Comparison of ENCODE assay signal across 8 mouse cellular contexts in genomic region chr17:24960135-24960851, GRCm38 (mm10). TPM values are rescaled to one million over a fixed set of nuclear protein-coding genes. Genes with fewer than 3 reads are reported as not detected.
DNase-seq lines count a peak whose midpoint lies in the region; ATAC-seq and TF ChIP-seq lines count a peak whose summit lies in the region.

Gene Jpt2 (minus strand): TSS chr17:24960689.

- ATAC-seq in Patski: peak; percentile 99
- peak; percentile 100 for ATAC-seq in hindbrain, embryonic 13.5 days (ENCODE audit: low FRiP score)

- no peaks in the 10 kb centered on the region for H3K9me3 ChIP-seq in hindbrain, embryonic 13.5 days

- CTCF ChIA-PET in Patski (lab: Charles Lee): interaction anchor here (1.5 to 1.8 kb wide), 2 partner anchors 10 to 24 kb away, joined by 3 to 4 read pairs; partner anchors contain the start of gene Mapk8ip3

- peak within 1 kb of the TSS; percentile 90 for H3K9ac ChIP-seq in hindbrain, embryonic 13.5 days

- peaks cover 50% of the 10 kb centered on the region for H3K36me3 ChIP-seq in hindbrain, embryonic 13.5 days

- DNase-seq in Patski (ENCODE audit: low read depth, low spot score): peak; percentile 89
- peak; percentile 98 for DNase-seq in cerebellum, adult 9-11 months
- DNase-seq in frontal cortex, adult 2 months (ENCODE audit: extremely low spot score in 1 of 2, low spot score in 1 of 2): peak; percentile 93 to 98
- peak; percentile 89 to 92 for DNase-seq in layer of hippocampus, postnatal 25 days (ENCODE audit: extremely low spot score in 1 of 2, low spot score in 1 of 2)
- peak; percentile 98 for DNase-seq in lung, postnatal 14 days
- DNase-seq in ovary, postnatal 36 days (ENCODE audit: low spot score): peak; percentile 98
- peak; percentile 97 for DNase-seq in thymus, postnatal 14 days

- peaks cover 20% of the 10 kb centered on the region for H3K4me1 ChIP-seq in hindbrain, embryonic 13.5 days (replicated peaks)

- under 1% methylated on average over 58 of the region's 59 CpGs for WGBS in hindbrain, embryonic 13.5 days

- H3K27me3 ChIP-seq in Patski: no peaks in the 10 kb centered on the region
- H3K27me3 ChIP-seq in hindbrain, embryonic 13.5 days: no peaks in the 10 kb centered on the region

- H3K4me3 ChIP-seq in hindbrain, embryonic 13.5 days: peak within 1 kb of the TSS; percentile 88

- POLR2A ChIA-PET in Patski (lab: Charles Lee): no interaction called here

- peak within 1 kb of the TSS; percentile 92 for H3K27ac ChIP-seq in hindbrain, embryonic 13.5 days

- in situ Hi-C loops in Patski (cut with MboI; ENCODE audit: low pct_unique_long_range_greater_than_20kb): no loop called here

- no peak for TF ChIP-seq CTCF in Patski (IDR thresholded peaks at IDR 0.05)

- H3K4me2 ChIP-seq in hindbrain, embryonic 13.5 days: peak within 1 kb of the TSS; percentile 74

RNA-seq across cellular contexts. Expression of gene Jpt2, which starts in this region (rescaled TPM):
- 50.2 TPM for polyA plus RNA-seq in Patski (2021)
- polyA plus RNA-seq in frontal cortex, adult 2 months (2012; rRNA removed): 4.6 and 6.3 TPM in 2 replicates
- polyA plus RNA-seq in hindbrain, embryonic 13.5 days (2015; fragmentation: Nextera tagmentation; extraction: Ambion mirVana): 104 and 116 TPM in 2 replicates
- total RNA-seq in layer of hippocampus, postnatal 25 days (2021): 1 to 10 TPM; 5.5 to 5.6 TPM

Comparison
In these comparisons a context has a peak if more than half of its experiments do, and no peak if none do; other contexts are left out.
1. Peak in every context shown above with its lines: DNase-seq, ATAC-seq, H3K4me3 ChIP-seq and H3K27ac ChIP-seq.